Mouse (Mus musculus) lung, adult 2 months (tissue): Measurements from ENCODE around the gene Dpysl4.

Experiments used
- CTCF ChIP-seq: fragments of 200-500 bp; IDR thresholded peaks from 2 replicates; pipeline ENCODE4 v1.5.1; 2011; ENCODE audit warnings: mild to moderate bottlenecking, low read length, control low read depth; ENCODE audit not compliant: insufficient read depth
- POLR2A ChIP-seq: fragments of 200-500 bp; IDR thresholded peaks from 2 replicates; pipeline ENCODE4 v1.6.1; 2011; ENCODE audit warnings: low read depth, mild to moderate bottlenecking, control low read depth, low read length, borderline replicate concordance; ENCODE audit errors: extremely low read depth

DNA sequence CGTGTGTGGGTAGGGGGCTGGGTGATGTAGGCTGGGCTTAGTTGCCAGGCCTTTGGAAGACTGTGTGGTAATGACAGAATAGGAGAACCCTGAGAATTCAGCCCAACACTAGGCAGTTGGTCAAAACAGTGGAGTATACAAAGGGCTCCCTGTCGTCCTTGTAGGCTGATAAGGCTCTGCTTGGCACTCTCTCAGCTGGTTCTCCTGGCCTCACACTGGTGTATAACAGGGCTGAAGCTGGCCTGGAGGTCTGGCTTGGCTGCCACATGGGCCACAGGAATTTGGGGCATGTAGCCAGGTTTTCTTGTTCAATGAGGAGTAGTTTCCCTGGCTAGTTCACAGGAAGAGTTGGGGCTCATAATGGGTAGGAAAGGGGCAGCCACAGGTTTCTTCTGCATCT, 2.0 kb downstream of the Dpysl4 start:
- TF ChIP-seq CTCF (no peak), POLR2A (no peak)
